Mouse (Mus musculus) spleen, adult 12 weeks (tissue): ENCODE results near the gene Lsg1.

Experiments used
- DNase-seq: peaks from one replicate; pipeline ENCODE4 v3.0.0; 2022; ENCODE audit warnings: low spot score

Gene Lsg1

GRCm38 (mm10) chr16:30549966-30550747, 37.2 kb downstream of the Lsg1 start:
- peak; percentile 68 for DNase-seq

- DNase-seq: no peak
Observed at GRCm38 (mm10) chr16:30549516-30549915, 37.9 kb downstream of the Lsg1 start.

- DNase-seq: no peak
Observed at GRCm38 (mm10) chr16:30548291-30548690, 39.1 kb downstream of the Lsg1 start.

GRCm38 (mm10) chr16:30544693-30545092, 42.7 kb downstream of the Lsg1 start:
- no peak for DNase-seq

- no peak for DNase-seq
Observed at GRCm38 (mm10) chr16:30543386-30543785, 44.0 kb downstream of the Lsg1 start.

- no peak for DNase-seq
Observed at GRCm38 (mm10) chr16:30542826-30543225, 44.6 kb downstream of the Lsg1 start.

GRCm38 (mm10) chr16:30540107-30541001, 47.0 kb downstream of the Lsg1 start:
- DNase-seq: no peak

- peak; percentile 29 for DNase-seq
Observed at GRCm38 (mm10) chr16:30539433-30539832, 48.0 kb downstream of the Lsg1 start.

GRCm38 (mm10) chr16:30535075-30535474, 52.3 kb downstream of the Lsg1 start:
- no peak for DNase-seq

- no peak for DNase-seq
Observed at GRCm38 (mm10) chr16:30533592-30533991, 53.8 kb downstream of the Lsg1 start.

- no peak for DNase-seq
Observed at GRCm38 (mm10) chr16:30532929-30533328, 54.5 kb downstream of the Lsg1 start.

- no peak for DNase-seq
Observed at GRCm38 (mm10) chr16:30531761-30532406, 55.5 kb downstream of the Lsg1 start.

- DNase-seq: no peak
Observed at GRCm38 (mm10) chr16:30530815-30531214, 56.6 kb downstream of the Lsg1 start.

GRCm38 (mm10) chr16:30528386-30528785, 59.0 kb downstream of the Lsg1 start:
- DNase-seq: no peak

- no peak for DNase-seq
Observed at GRCm38 (mm10) chr16:30527889-30528288, 59.5 kb downstream of the Lsg1 start.

GRCm38 (mm10) chr16:30525756-30526155, 61.6 kb downstream of the Lsg1 start:
- no peak for DNase-seq

GRCm38 (mm10) chr16:30524481-30524880, 62.9 kb downstream of the Lsg1 start:
- DNase-seq: no peak

GRCm38 (mm10) chr16:30522253-30522940, 65.0 kb downstream of the Lsg1 start:
- no peak for DNase-seq

- DNase-seq: no peak
Observed at GRCm38 (mm10) chr16:30521147-30521546, 66.2 kb downstream of the Lsg1 start.

- DNase-seq: peak; percentile 62
Observed at GRCm38 (mm10) chr16:30520361-30520823, 67.0 kb downstream of the Lsg1 start.

GRCm38 (mm10) chr16:30518635-30519034, 68.8 kb downstream of the Lsg1 start:
- DNase-seq: no peak
